Mouse (Mus musculus) limb, embryonic 12.5 days (tissue): ENCODE results near the gene Ttll5. TPM values are rescaled to one million over a fixed set of nuclear protein-coding genes. Genes with fewer than 3 reads are reported as not detected.

ENCODE experiments used
- ATAC-seq: fragments of 200-750 bp; cut with Nextera tagmentation; 2 replicates; pipeline ENCODE4 v1.8.0; 2017; ENCODE audit warnings: low read depth, moderate TSS enrichment; ENCODE audit not compliant: insufficient number of reproducible peaks, insufficient read depth, low FRiP score, low TSS enrichment
- H3K27ac ChIP-seq: fragments of 300-500 bp; sonication (generic); 2 replicates; pipeline ENCODE4 v1.5.1; 2016; ENCODE audit warnings: mild to moderate bottlenecking, moderate library complexity
- H3K27me3 ChIP-seq: fragments of 300-500 bp; sonication (generic); 2 replicates; pipeline ENCODE4 v1.6.1; 2016; ENCODE audit warnings: mild to moderate bottlenecking, moderate library complexity
- H3K36me3 ChIP-seq: fragments of 300-500 bp; sonication (generic); 2 replicates; pipeline ENCODE4 v1.6.1; 2016; ENCODE audit warnings: mild to moderate bottlenecking, moderate library complexity
- H3K4me1 ChIP-seq: fragments of 300-500 bp; sonication (generic); replicated peaks from 2 replicates; pipeline ENCODE4 v1.6.1; 2016
- H3K4me2 ChIP-seq: fragments of 300-500 bp; sonication (generic); 2 replicates; pipeline ENCODE4 v1.6.1; 2016; ENCODE audit warnings: mild to moderate bottlenecking, moderate library complexity
- H3K4me3 ChIP-seq: fragments of 300-500 bp; sonication (generic); replicated peaks from 2 replicates; pipeline ENCODE4 v1.5.1; 2016; ENCODE audit warnings: mild to moderate bottlenecking
- H3K9ac ChIP-seq: fragments of 300-500 bp; sonication (generic); replicated peaks from 2 replicates; pipeline ENCODE4 v1.6.1; 2016; ENCODE audit warnings: mild to moderate bottlenecking, moderate library complexity
- H3K9me3 ChIP-seq: fragments of 300-500 bp; sonication (generic); 2 replicates; pipeline ENCODE4 v1.6.1; 2016; ENCODE audit warnings: mild to moderate bottlenecking, moderate library complexity
- WGBS: fragments of 180-500 bp; shearing (Covaris S2); methylation state at CpG from one replicate; pipeline ENCODE4 v1.1.7; 2016; 5-methylcytosine and 5-hydroxymethylcytosine counted together
- polyA plus RNA-seq: library from polyadenylated mRNA; unstranded; fragments of >200 nt; fragmentation: Nextera tagmentation; extraction: Ambion mirVana; gene quantifications from 2 replicates; pipeline ENCODE4 v1.2.1, GENCODE M21; 2016

Gene Ttll5
- polyA plus RNA-seq, 1 experiment from 2014 or later: 14.7 TPM

- Histone ChIP-seq H3K27me3 (no peaks in the 10 kb centered on the region), H3K9ac (no peak overlapping the region), H3K27ac (no peak overlapping the region), H3K4me3 (no peak overlapping the region), H3K4me2 (no peak overlapping the region), H3K4me1 (peaks cover 10% of the 10 kb centered on the region), H3K9me3 (no peaks in the 10 kb centered on the region), H3K36me3 (peaks cover 13% of the 10 kb centered on the region)
- WGBS: 90% methylated on average over 5 of the region's 5 CpGs
- no peak for ATAC-seq
These were observed 227.0 kb downstream of the Ttll5 start for GRCm38 (mm10) chr12:86051477-86051876.

- no peaks in the 10 kb centered on the region for H3K9me3 ChIP-seq
- H3K27ac ChIP-seq: no peak overlapping the region
- 93% methylated on average over 2 of the region's 2 CpGs for WGBS
- no peak overlapping the region for H3K4me2 ChIP-seq
- H3K9ac ChIP-seq: no peak overlapping the region
- peaks cover 46% of the 10 kb centered on the region for H3K36me3 ChIP-seq
- H3K4me3 ChIP-seq: no peak overlapping the region
- 0 out of 2 replicates have a peak, but pooled peaks cover 5% of the 10 kb centered on the region for H3K4me1 ChIP-seq
- ATAC-seq: no peak
- H3K27me3 ChIP-seq: no peaks in the 10 kb centered on the region
These were observed 230.8 kb downstream of the Ttll5 start for GRCm38 (mm10) chr12:86055306-86055705.

GRCm38 (mm10) chr12:86056976-86057375, 232.5 kb downstream of the Ttll5 start:
- H3K4me1 ChIP-seq: no peaks in the 10 kb centered on the region
- no peak overlapping the region for H3K4me2 ChIP-seq
- H3K36me3 ChIP-seq: peaks cover 59% of the 10 kb centered on the region
- no peaks in the 10 kb centered on the region for H3K27me3 ChIP-seq
- no peak overlapping the region for H3K27ac ChIP-seq
- ATAC-seq: no peak
- no peak overlapping the region for H3K9ac ChIP-seq
- no peak overlapping the region for H3K4me3 ChIP-seq
- WGBS: 88% methylated on average over 8 of the region's 8 CpGs
- no peaks in the 10 kb centered on the region for H3K9me3 ChIP-seq

GRCm38 (mm10) chr12:86057516-86057915, 233.1 kb downstream of the Ttll5 start:
- H3K36me3 ChIP-seq: peaks cover 65% of the 10 kb centered on the region
- ATAC-seq: no peak

GRCm38 (mm10) chr12:86059341-86059740, 234.9 kb downstream of the Ttll5 start:
- H3K4me2 ChIP-seq: no peak overlapping the region
- ATAC-seq: no peak
- H3K9me3 ChIP-seq: no peaks in the 10 kb centered on the region
- no peak overlapping the region for H3K4me3 ChIP-seq
- H3K4me1 ChIP-seq: no peaks in the 10 kb centered on the region
- no peaks in the 10 kb centered on the region for H3K27me3 ChIP-seq
- H3K9ac ChIP-seq: no peak overlapping the region
- H3K36me3 ChIP-seq: peaks cover 83% of the 10 kb centered on the region
- no peak overlapping the region for H3K27ac ChIP-seq
- 89% methylated on average over 6 of the region's 6 CpGs for WGBS

More at GRCm38 (mm10) chr12:86057516-86057915, 233.1 kb downstream of the Ttll5 start:
- Histone ChIP-seq H3K27me3 (no peaks in the 10 kb centered on the region), H3K9ac (no peak overlapping the region), H3K4me2 (no peak overlapping the region), H3K4me3 (no peak overlapping the region), H3K9me3 (no peaks in the 10 kb centered on the region), H3K27ac (no peak overlapping the region), H3K4me1 (no peaks in the 10 kb centered on the region)
- WGBS: 82% methylated on average over 8 of the region's 8 CpGs

- Histone ChIP-seq H3K36me3 (peaks cover 88% of the 10 kb centered on the region), H3K4me2 (no peak overlapping the region), H3K4me3 (no peak overlapping the region), H3K4me1 (peaks cover 9% of the 10 kb centered on the region; the same call in 1 of the 2 replicates), H3K27ac (no peak overlapping the region), H3K9me3 (no peaks in the 10 kb centered on the region), H3K27me3 (no peaks in the 10 kb centered on the region), H3K9ac (no peak overlapping the region)
- ATAC-seq: no peak
These were observed 240.3 kb downstream of the Ttll5 start for GRCm38 (mm10) chr12:86064796-86065195.

- H3K4me3 ChIP-seq: no peak overlapping the region
- H3K9me3 ChIP-seq: 0 out of 2 replicates have a peak, but pooled peaks cover 7% of the 10 kb centered on the region
- H3K9ac ChIP-seq: no peak overlapping the region
- H3K27me3 ChIP-seq: no peaks in the 10 kb centered on the region
- H3K36me3 ChIP-seq: peaks cover 58% of the 10 kb centered on the region
- WGBS: 81% methylated on average over 6 of the region's 6 CpGs
- H3K4me2 ChIP-seq: no peak overlapping the region
- no peak for ATAC-seq
- H3K27ac ChIP-seq: no peak overlapping the region
- H3K4me1 ChIP-seq: peaks cover 35% of the 10 kb centered on the region
These were observed 247.0 kb downstream of the Ttll5 start for GRCm38 (mm10) chr12:86071432-86071831.

- Histone ChIP-seq H3K4me1 (peaks cover 42% of the 10 kb centered on the region), H3K4me2 (no peak overlapping the region), H3K36me3 (peaks cover 27% of the 10 kb centered on the region), H3K27me3 (no peaks in the 10 kb centered on the region), H3K9me3 (0 out of 2 replicates have a peak, but pooled peaks cover 7% of the 10 kb centered on the region), H3K4me3 (no peak overlapping the region), H3K27ac (no peak overlapping the region), H3K9ac (no peak overlapping the region)
- ATAC-seq: no peak
- WGBS: 87% methylated on average over 12 of the region's 12 CpGs
These were observed 250.2 kb downstream of the Ttll5 start for GRCm38 (mm10) chr12:86074681-86075080.

GRCm38 (mm10) chr12:86075358-86075757, 250.9 kb downstream of the Ttll5 start:
- no peaks in the 10 kb centered on the region for H3K27me3 ChIP-seq
- no peak overlapping the region for H3K27ac ChIP-seq
- H3K36me3 ChIP-seq: peaks cover 23% of the 10 kb centered on the region
- H3K4me1 ChIP-seq: peaks cover 42% of the 10 kb centered on the region
- peak overlapping the region; percentile 55; the same call in 1 of the 2 replicates for H3K4me3 ChIP-seq
- H3K9ac ChIP-seq: no peak overlapping the region
- 95% methylated on average over 7 of the region's 7 CpGs for WGBS
- H3K4me2 ChIP-seq: peak overlapping the region; percentile 90
- H3K9me3 ChIP-seq: 0 out of 2 replicates have a peak, but pooled peaks cover 7% of the 10 kb centered on the region
- ATAC-seq: no peak

- Histone ChIP-seq H3K9me3 (0 out of 2 replicates have a peak, but pooled peaks cover 7% of the 10 kb centered on the region), H3K27ac (0 out of 2 replicates have a peak overlapping the region, but pooled peaks have one; percentile 41), H3K9ac (peak overlapping the region; percentile 72), H3K27me3 (no peaks in the 10 kb centered on the region), H3K4me3 (peak overlapping the region; percentile 55), H3K4me2 (peak overlapping the region; percentile 90), H3K36me3 (peaks cover 18% of the 10 kb centered on the region), H3K4me1 (peaks cover 42% of the 10 kb centered on the region)
- ATAC-seq: no peak
- 6% methylated on average over 13 of the region's 13 CpGs for WGBS
These were observed 252.0 kb downstream of the Ttll5 start for GRCm38 (mm10) chr12:86076321-86076901.

- Histone ChIP-seq H3K4me3 (peak overlapping the region; percentile 55), H3K9me3 (no peaks in the 10 kb centered on the region), H3K4me2 (peak overlapping the region; percentile 90), H3K27me3 (no peaks in the 10 kb centered on the region), H3K27ac (peak overlapping the region; percentile 99), H3K9ac (peak overlapping the region; percentile 72), H3K4me1 (peaks cover 44% of the 10 kb centered on the region), H3K36me3 (peaks cover 9% of the 10 kb centered on the region; the same call in 1 of the 2 replicates)
- 6% methylated on average over 8 of the region's 8 CpGs for WGBS
- no peak for ATAC-seq
These were observed 252.9 kb downstream of the Ttll5 start for GRCm38 (mm10) chr12:86077322-86077721.

GRCm38 (mm10) chr12:86077736-86078135, 253.3 kb downstream of the Ttll5 start:
- Histone ChIP-seq H3K9me3 (no peaks in the 10 kb centered on the region), H3K4me1 (peaks cover 44% of the 10 kb centered on the region), H3K4me2 (peak overlapping the region; percentile 90), H3K27ac (peak overlapping the region; percentile 99), H3K36me3 (peaks cover 9% of the 10 kb centered on the region; the same call in 1 of the 2 replicates), H3K27me3 (no peaks in the 10 kb centered on the region), H3K4me3 (peak overlapping the region; percentile 55), H3K9ac (peak overlapping the region; percentile 72)
- 17% methylated on average over 11 of the region's 11 CpGs for WGBS
- ATAC-seq: no peak
